Mouse (Mus musculus) embryonic facial prominence, embryonic 14.5 days (tissue): ENCODE data around the gene Cxcl17. TPM values are rescaled to one million over a fixed set of nuclear protein-coding genes. Genes with fewer than 3 reads are reported as not detected.

Source experiments
- ATAC-seq: fragments of 200-750 bp; cut with Nextera tagmentation; 2 replicates; pipeline ENCODE4 v1.8.0; 2017; ENCODE audit warnings: low read depth, moderate number of reproducible peaks, moderate TSS enrichment
- DNase-seq: peaks from one replicate; pipeline ENCODE4 v3.0.0-alpha.2; 2015; ENCODE audit warnings: low spot score
- H3K27ac ChIP-seq: fragments of 300-500 bp; sonication (generic); replicated peaks from 2 replicates; pipeline ENCODE4 v1.5.1; 2014; ENCODE audit warnings: low read depth, mild to moderate bottlenecking, low read length, moderate library complexity
- H3K27me3 ChIP-seq: fragments of 300-500 bp; sonication (generic); replicated peaks from 2 replicates; pipeline ENCODE4 v1.6.1; 2014; ENCODE audit warnings: low read length; ENCODE audit not compliant: control insufficient read depth, insufficient read depth
- H3K36me3 ChIP-seq: fragments of 300-500 bp; sonication (generic); 2 replicates; pipeline ENCODE4 v1.6.1; 2014; ENCODE audit warnings: low read length, mixed read lengths; ENCODE audit not compliant: control insufficient read depth, insufficient read depth
- H3K4me1 ChIP-seq: fragments of 300-500 bp; sonication (generic); 2 replicates; pipeline ENCODE4 v1.6.1; 2014; ENCODE audit warnings: antibody characterized with exemption, low read length; ENCODE audit not compliant: control insufficient read depth, insufficient read depth
- H3K4me2 ChIP-seq: fragments of 300-500 bp; sonication (generic); 2 replicates; pipeline ENCODE4 v1.6.1; 2014; ENCODE audit warnings: low read depth, mild to moderate bottlenecking, low read length, moderate library complexity, mixed read lengths
- H3K4me3 ChIP-seq: fragments of 300-500 bp; sonication (generic); 2 replicates; pipeline ENCODE4 v1.5.1; 2014; ENCODE audit warnings: low read depth, mild to moderate bottlenecking, low read length
- H3K9ac ChIP-seq: fragments of 300-500 bp; sonication (generic); 2 replicates; pipeline ENCODE4 v1.6.1; 2014; ENCODE audit warnings: low read depth, mild to moderate bottlenecking, low read length, moderate library complexity, mixed read lengths
- H3K9me3 ChIP-seq: fragments of 300-500 bp; sonication (generic); 2 replicates; pipeline ENCODE4 v1.6.1; 2016; ENCODE audit warnings: low read length; ENCODE audit not compliant: control insufficient read depth
- WGBS: fragments of 180-500 bp; shearing (Covaris S2); extraction: QIAGEN DNeasy Blood & Tissue Kit; methylation state at CpG from one replicate; pipeline ENCODE4 v1.1.7; 2014; 5-methylcytosine and 5-hydroxymethylcytosine counted together
- polyA plus RNA-seq: library from polyadenylated mRNA; unstranded; fragments of >200 nt; fragmentation: Nextera tagmentation; extraction: Ambion mirVana; gene quantifications from 2 replicates; pipeline ENCODE4 v1.2.1, GENCODE M21; 2014

The Cxcl17 gene
- polyA plus RNA-seq, 1 experiment from 2014 or later = 1.9 TPM

GRCm38 (mm10) chr7:25395558-25396521 is 16.8 kb downstream of the Cxcl17 start:
- peak; percentile 98 for DNase-seq

DNA sequence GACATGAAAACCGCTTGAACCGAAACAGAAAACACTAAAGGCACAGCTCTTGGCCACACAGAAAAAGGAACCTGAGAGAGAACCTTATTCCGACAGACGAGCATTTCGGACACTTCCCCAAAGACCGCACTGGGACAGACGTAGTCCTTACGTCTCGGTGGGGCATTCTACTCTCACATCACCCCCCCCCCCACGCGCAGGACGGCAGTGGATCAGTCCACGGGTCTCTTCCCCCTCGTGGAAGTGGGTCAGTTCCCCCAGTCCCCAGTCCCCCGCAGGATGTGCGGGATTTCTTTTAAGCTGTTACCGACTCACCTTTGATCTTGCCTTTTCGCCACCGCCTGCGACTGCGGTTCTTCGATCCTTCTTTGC is 17.5 kb downstream of the Cxcl17 start:
- Histone ChIP-seq H3K4me2 (peak overlapping the region; percentile 71), H3K4me1 (peaks cover 17% of the 10 kb centered on the region), H3K4me3 (peak overlapping the region; percentile 68), H3K27ac (peak overlapping the region; percentile 16; the same call in 1 of the 2 replicates), H3K9me3 (no peaks in the 10 kb centered on the region), H3K9ac (peak overlapping the region; percentile 66), H3K36me3 (no peaks in the 10 kb centered on the region), H3K27me3 (no peaks in the 10 kb centered on the region)
- 0% methylated on average over 22 of the region's 22 CpGs for WGBS
- DNase-seq = no peak
- peak; percentile 42 for ATAC-seq

More at GRCm38 (mm10) chr7:25395558-25396521, 16.8 kb downstream of the Cxcl17 start:
- peak overlapping the region; percentile 68 for H3K4me3 ChIP-seq
- H3K36me3 ChIP-seq = no peaks in the 10 kb centered on the region
- H3K9ac ChIP-seq = peak overlapping the region; percentile 66
- peak overlapping the region; percentile 71 for H3K4me2 ChIP-seq
- no peak overlapping the region for H3K27ac ChIP-seq
- H3K9me3 ChIP-seq = no peaks in the 10 kb centered on the region
- H3K4me1 ChIP-seq = peaks cover 13% of the 10 kb centered on the region
- 7% methylated on average over 51 of the region's 52 CpGs for WGBS
- H3K27me3 ChIP-seq = no peaks in the 10 kb centered on the region
- ATAC-seq = peak; percentile 98

GRCm38 (mm10) chr7:25394754-25395153 is 17.9 kb downstream of the Cxcl17 start:
- Histone ChIP-seq H3K9ac (peak overlapping the region; percentile 66), H3K9me3 (no peaks in the 10 kb centered on the region), H3K36me3 (no peaks in the 10 kb centered on the region), H3K27ac (peak overlapping the region; percentile 16; the same call in 1 of the 2 replicates), H3K4me1 (peaks cover 20% of the 10 kb centered on the region), H3K4me2 (peak overlapping the region; percentile 71), H3K27me3 (no peaks in the 10 kb centered on the region), H3K4me3 (peak overlapping the region; percentile 68)
- DNase-seq (no peak), ATAC-seq (no peak)
- 13% methylated on average over 7 of the region's 7 CpGs for whole genome bisulfite sequencing

GRCm38 (mm10) chr7:25393451-25394210 is 19.1 kb downstream of the Cxcl17 start:
- ATAC-seq (no peak), DNase-seq (no peak)
- no peak overlapping the region for H3K9ac ChIP-seq
- peak overlapping the region; percentile 71 for H3K4me2 ChIP-seq
- WGBS = 59% methylated on average over 8 of the region's 8 CpGs
- no peaks in the 10 kb centered on the region for H3K36me3 ChIP-seq
- no peak overlapping the region for H3K27ac ChIP-seq
- no peaks in the 10 kb centered on the region for H3K9me3 ChIP-seq
- H3K4me3 ChIP-seq = no peak overlapping the region
- peaks cover 20% of the 10 kb centered on the region for H3K4me1 ChIP-seq
- no peaks in the 10 kb centered on the region for H3K27me3 ChIP-seq

GRCm38 (mm10) chr7:25392851-25393250 is 19.8 kb downstream of the Cxcl17 start:
- WGBS = 41% methylated on average over 7 of the region's 7 CpGs
- H3K27ac ChIP-seq = no peak overlapping the region
- ATAC-seq (no peak), DNase-seq (no peak)
- H3K9me3 ChIP-seq = no peaks in the 10 kb centered on the region
- H3K36me3 ChIP-seq = peaks cover 8% of the 10 kb centered on the region; the same call in 1 of the 2 replicates
- no peak overlapping the region for H3K4me2 ChIP-seq
- H3K4me3 ChIP-seq = no peak overlapping the region
- peaks cover 20% of the 10 kb centered on the region for H3K4me1 ChIP-seq
- H3K27me3 ChIP-seq = no peaks in the 10 kb centered on the region
- H3K9ac ChIP-seq = no peak overlapping the region

DNA sequence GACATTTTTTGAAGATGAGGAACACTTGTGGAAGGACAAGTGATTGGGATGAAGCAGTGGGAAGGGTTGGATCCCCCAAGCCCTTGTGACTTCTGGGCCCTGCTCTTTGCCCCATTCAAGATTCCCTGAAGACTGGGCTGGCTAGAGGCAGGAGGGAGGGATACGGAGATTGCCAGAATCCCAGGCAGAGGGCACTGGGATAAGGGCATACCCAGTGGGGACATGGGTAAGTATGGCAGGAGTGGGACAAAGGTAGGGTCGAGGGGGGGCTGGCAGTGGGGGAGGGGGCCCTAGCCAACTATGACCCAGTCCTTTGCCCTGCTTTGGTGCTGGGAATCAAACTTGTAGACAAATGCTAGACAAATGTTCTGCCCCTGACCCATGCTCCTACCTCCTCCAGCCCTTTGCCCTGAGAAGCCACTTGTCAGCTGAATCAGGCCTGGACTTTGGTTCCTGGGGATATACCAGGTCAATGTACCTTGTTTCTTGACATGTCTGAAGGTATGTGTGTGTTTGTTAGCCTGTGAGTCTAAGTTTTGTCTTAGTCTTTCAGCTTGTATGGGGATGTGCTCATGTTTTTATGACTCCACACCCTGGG is 20.7 kb downstream of the Cxcl17 start:
- 57% methylated on average over 2 of the region's 2 CpGs for WGBS
- no peaks in the 10 kb centered on the region for H3K27me3 ChIP-seq
- DNase-seq (no peak), ATAC-seq (no peak)
- no peak overlapping the region for H3K4me3 ChIP-seq
- no peak overlapping the region for H3K27ac ChIP-seq
- H3K4me1 ChIP-seq = peaks cover 20% of the 10 kb centered on the region
- peaks cover 11% of the 10 kb centered on the region; the same call in 1 of the 2 replicates for H3K36me3 ChIP-seq
- H3K4me2 ChIP-seq = no peak overlapping the region
- no peaks in the 10 kb centered on the region for H3K9me3 ChIP-seq
- H3K9ac ChIP-seq = no peak overlapping the region

GRCm38 (mm10) chr7:25390986-25391385 is 21.7 kb downstream of the Cxcl17 start:
- Histone ChIP-seq H3K27ac (no peak overlapping the region), H3K4me1 (peaks cover 17% of the 10 kb centered on the region), H3K4me3 (no peak overlapping the region), H3K9me3 (no peaks in the 10 kb centered on the region), H3K4me2 (no peak overlapping the region), H3K36me3 (peaks cover 11% of the 10 kb centered on the region; the same call in 1 of the 2 replicates), H3K9ac (no peak overlapping the region), H3K27me3 (no peaks in the 10 kb centered on the region)
- 28% methylated on average over 2 of the region's 2 CpGs for WGBS
- ATAC-seq (no peak), DNase-seq (no peak)

DNA sequence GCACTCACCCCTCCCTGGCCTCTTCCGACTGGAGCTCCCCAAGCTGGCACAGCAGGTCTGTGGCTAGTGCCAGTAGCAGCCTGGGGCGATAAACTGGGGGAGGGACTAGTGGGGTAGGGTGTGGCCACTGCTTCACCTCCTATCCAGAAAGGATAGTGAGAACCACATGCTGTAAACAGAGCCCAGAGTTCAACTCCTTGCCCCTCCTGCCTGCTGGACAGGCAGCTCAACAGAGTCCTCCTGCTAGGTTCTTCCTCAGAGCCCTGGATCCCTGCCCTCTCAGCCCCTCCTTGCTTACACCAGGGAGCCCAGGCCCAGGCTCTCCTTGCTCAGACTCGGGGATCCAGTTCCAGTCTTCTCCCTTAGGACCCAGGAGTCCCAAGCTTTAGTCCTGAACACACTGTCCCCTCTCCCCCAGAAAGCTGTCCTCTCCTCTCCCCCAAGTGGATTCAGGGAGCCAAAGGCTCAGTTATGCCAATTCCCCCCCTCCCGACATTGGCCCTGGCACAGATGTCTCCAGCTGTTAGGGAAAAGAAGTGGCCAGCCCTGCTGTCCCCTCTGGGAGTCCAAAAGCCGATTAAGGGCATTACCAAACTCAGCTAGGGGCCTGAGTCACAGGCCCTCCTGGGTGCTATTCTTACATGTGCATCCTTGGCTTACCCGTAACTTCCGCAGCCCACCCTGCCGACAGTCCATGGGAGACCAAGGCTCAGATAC is 22.5 kb downstream of the Cxcl17 start:
- H3K9ac ChIP-seq = 0 out of 2 replicates have a peak overlapping the region, but pooled peaks have one; percentile 4
- 48% methylated on average over 8 of the region's 8 CpGs for WGBS
- ATAC-seq = peak; percentile 28

More for the DNA sequence above, 22.5 kb downstream of the Cxcl17 start:
- Histone ChIP-seq H3K9me3 (no peaks in the 10 kb centered on the region), H3K4me1 (peaks cover 17% of the 10 kb centered on the region), H3K4me3 (no peak overlapping the region), H3K27me3 (no peaks in the 10 kb centered on the region), H3K36me3 (peaks cover 18% of the 10 kb centered on the region; the same call in 1 of the 2 replicates), H3K4me2 (no peak overlapping the region), H3K27ac (no peak overlapping the region)
- peak; percentile 31 for DNase-seq
